Mouse (Mus musculus): ENCODE data around the gene Vwa5b1.

The Vwa5b1 gene

DNA sequence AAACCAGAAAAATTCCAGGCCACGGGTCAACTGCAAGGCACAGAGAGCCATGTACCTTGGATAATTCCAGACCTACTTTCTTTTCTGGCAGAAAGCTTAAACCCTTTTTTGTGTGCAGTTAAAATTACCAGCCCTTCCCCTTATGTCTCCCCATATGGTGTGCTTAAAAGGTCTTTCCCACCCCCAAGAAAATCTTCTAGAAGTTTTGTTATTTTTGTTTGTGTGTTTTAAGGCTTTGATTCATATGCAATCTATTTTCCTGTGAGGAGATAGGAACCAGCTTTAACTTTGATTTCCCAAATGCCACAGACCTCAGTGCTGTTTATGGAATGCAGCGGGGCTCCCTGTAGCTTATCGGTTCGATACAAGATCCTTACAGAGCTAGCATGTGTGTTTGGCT lies 53.2 kb downstream of the Vwa5b1 start:
- in situ Hi-C loops (cut with MboI; ENCODE audit: unreplicated experiment in 2 of 2): no loop called here

- in situ Hi-C loops (cut with MboI; ENCODE audit: unreplicated experiment in 2 of 2): no loop called here
Measured at GRCm38 (mm10) chr4:138578406-138578805, 57.3 kb downstream of the Vwa5b1 start.

DNA sequence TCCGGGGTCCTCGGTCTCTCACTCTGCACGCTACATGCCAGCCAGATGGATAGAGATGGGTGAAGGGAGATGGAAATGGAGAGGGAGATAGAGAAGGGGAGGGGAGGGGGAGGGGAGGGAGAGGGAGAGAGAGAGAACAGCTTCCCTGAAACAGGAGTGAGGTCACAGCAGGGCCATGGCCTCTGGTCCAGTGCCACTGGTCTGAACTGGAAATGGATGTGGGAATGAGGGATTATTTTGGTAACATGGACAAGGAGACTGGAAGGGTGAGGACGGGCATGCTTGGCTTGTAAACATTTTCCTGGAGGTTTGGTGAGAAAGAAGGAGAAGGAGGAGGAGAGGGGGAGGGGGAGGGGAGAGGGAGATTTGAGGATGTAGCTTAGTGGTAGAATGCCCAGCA lies 59.0 kb downstream of the Vwa5b1 start:
- in situ Hi-C loops (cut with MboI; ENCODE audit: unreplicated experiment in 2 of 2): no loop called here

DNA sequence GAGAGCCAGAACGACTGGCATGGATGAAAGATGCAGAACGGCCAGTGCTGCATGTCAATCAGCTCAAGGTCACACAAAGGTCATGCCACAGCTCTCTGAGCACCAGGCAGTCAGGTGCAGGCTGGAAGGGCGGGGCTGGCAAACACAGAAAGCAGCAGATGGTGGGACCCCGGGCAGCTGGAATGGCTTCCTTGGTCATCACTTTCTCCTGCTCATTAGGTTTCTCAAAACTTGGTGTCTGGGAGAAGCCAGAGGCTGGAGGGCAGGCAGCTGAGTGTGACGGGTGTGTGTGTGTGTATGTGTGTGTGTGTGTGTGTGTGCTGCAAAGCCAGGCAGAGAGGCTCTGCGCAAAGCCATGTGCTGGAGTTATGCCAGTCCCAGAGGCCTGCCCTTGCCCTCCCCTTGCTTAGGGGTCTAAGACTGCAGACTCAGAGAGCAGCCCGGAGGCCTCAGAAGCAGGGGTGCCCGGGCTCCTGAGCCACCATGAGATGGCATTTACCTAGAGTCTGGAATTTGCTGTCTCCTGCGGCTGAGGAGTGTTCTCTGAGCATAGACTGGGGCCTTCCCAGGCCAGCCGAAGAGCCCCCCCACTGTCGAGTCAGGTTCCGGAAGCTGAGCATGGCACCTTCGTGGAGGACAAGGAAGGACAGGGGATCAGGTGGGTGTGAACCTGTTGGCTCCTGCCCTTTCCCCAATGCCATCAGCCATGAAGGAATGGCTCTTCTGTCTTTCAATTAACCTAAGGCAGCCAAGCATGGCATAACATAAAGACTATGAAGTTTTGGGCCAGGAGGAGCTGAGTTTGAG lies 60.7 kb downstream of the Vwa5b1 start:
- in situ Hi-C loops (cut with MboI; ENCODE audit: unreplicated experiment in 2 of 2): loop anchor here (25.0 kb wide), 1 partner anchor 238 kb away; the partner anchor contains the start of gene Pink1 (in 2 of the 2)

GRCm38 (mm10) chr4:138569928-138570327 lies 65.8 kb downstream of the Vwa5b1 start:
- in situ Hi-C loops (cut with MboI; ENCODE audit: unreplicated experiment in 2 of 2): loop anchor here (10.0 to 25.0 kb wide), 2 partner anchors 135 to 233 kb away; partner anchors contain the start of gene Pink1 (in 2 of the 2)

DNA sequence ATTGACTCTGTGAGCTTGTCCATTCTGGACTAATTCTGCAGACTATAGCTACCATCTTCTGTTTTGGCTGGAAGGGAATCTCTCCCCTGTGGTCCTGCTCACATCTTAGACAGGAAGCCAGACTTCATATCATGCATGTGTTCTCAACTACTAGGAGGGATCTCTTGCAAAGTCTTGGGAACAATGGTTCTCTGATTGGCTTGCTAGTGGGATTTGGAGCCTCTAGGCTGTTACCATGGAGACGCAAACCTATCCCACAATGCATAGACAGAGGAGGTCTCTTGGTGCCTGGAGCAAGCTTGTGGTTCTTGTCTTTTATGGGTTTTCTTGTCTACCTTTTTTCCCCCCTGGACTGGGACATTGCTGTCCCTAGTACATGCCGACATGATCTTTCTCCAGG lies 67.4 kb downstream of the Vwa5b1 start:
- in situ Hi-C loops (cut with MboI; ENCODE audit: unreplicated experiment in 2 of 2): loop anchor here (10.0 to 25.0 kb wide), 2 partner anchors 137 to 231 kb away; partner anchors contain the start of gene Pink1 (in 2 of the 2)

- in situ Hi-C loops (cut with MboI; ENCODE audit: unreplicated experiment in 2 of 2): loop anchor here (5.0 to 25.0 kb wide), 3 partner anchors 115 to 225 kb away; partner anchors contain the start of gene Pink1 (in 2 of the 2)
Measured at GRCm38 (mm10) chr4:138561986-138562385, 73.7 kb downstream of the Vwa5b1 start.

DNA sequence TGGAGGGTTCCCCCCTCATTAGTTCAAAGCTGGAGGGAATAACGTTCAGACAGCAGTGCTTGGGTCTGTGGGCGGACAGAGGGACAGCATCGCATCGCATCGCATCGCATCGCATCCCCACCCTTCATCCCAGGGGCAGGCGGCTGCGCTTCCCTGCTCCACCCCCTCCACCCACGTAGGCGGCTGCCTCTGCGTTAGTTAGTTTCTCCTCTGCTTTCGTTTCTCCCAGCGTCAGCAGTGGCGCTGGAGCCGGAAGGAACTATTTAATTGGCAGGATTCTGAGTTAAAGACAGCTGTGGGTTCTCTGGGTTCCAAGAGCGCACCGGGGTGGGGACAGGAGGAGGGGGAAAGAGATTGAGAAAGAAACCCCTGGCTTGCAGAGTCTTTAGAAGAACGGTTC lies 80.2 kb downstream of the Vwa5b1 start:
- in situ Hi-C loops (cut with MboI; ENCODE audit: unreplicated experiment in 2 of 2): loop anchor here (10.0 to 25.0 kb wide), 2 partner anchors 218 to 289 kb away; partner anchors contain the start of gene Pink1 (in 2 of the 2)

DNA sequence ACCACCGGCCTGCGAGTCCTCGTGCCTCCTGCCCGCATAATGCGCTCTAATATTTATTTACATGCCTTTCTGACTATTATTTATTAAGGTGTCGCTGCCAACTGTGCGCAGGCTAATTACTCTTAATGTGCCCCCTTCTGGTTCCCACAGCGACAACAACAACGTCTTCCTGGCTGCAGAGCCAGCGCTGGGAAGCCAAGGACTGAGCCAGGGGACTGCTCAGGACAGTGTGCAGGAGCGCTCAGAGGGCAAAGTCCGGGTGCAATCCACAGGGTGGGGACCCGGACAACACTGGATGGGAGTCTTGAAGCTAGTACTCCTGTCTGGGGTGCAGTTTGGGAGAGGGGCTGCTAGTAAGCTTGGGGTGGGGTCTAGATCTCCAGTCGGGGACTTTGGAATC lies 80.8 kb downstream of the Vwa5b1 start:
- in situ Hi-C loops (cut with MboI; ENCODE audit: unreplicated experiment in 2 of 2): loop anchor here (10.0 to 25.0 kb wide), 2 partner anchors 218 to 290 kb away; partner anchors contain the start of gene Pink1 (in 2 of the 2)

DNA sequence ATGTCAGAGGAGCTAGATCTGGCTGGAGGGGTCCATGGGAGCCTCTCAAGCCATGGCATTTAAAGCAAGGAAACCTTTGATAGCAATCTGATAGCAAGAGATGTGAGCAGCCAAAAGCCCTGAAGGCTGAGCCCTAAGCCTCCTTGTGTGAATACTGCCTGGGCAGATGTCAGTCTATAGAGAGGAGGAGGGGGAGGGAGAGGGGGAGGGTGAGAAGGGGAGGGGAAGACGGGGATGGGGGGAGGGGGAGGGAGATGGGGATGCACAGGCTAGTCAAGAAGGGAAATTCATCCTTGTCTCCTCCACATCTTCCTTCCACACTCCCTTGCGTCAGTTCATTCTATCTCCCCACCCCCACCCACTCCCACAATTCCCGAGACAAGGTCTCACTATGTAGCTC lies 81.4 kb downstream of the Vwa5b1 start:
- in situ Hi-C loops (cut with MboI; ENCODE audit: unreplicated experiment in 2 of 2): loop anchor here (10.0 to 25.0 kb wide), 2 partner anchors 217 to 290 kb away; partner anchors contain the start of gene Pink1 (in 2 of the 2)

GRCm38 (mm10) chr4:138553516-138553933 lies 82.2 kb downstream of the Vwa5b1 start:
- in situ Hi-C loops (cut with MboI; ENCODE audit: unreplicated experiment in 2 of 2): loop anchor here (10.0 to 25.0 kb wide), 2 partner anchors 216 to 291 kb away; partner anchors contain the start of gene Pink1 (in 2 of the 2)

- in situ Hi-C loops (cut with MboI; ENCODE audit: unreplicated experiment in 2 of 2): loop anchor here (10.0 to 25.0 kb wide), 2 partner anchors 216 to 292 kb away; partner anchors contain the start of gene Pink1 (in 2 of the 2)
Measured at GRCm38 (mm10) chr4:138553116-138553515, 82.6 kb downstream of the Vwa5b1 start.

DNA sequence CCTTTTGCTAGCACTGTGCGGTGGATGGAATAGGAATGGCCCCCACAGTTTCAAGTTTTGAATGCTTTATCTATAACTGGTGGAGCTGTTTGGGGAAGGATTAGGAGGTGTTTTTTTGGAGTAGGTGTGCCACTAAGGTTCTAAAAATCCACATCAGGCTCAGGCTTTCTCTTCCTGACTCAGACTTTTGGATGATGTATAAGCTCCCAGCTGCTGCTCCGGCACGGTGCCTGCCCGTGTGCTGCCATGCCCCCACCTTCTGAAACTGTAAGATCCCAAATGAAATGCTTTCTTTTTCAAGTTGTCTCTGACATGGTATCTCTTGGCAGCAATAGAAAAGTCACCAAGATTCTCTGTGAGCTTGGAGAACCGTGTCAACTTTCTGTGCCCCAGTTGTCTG lies 84.1 kb downstream of the Vwa5b1 start:
- in situ Hi-C loops (cut with MboI; ENCODE audit: unreplicated experiment in 2 of 2): loop anchor here (10.0 to 25.0 kb wide), 2 partner anchors 214 to 293 kb away; partner anchors contain the start of gene Pink1 (in 2 of the 2)

DNA sequence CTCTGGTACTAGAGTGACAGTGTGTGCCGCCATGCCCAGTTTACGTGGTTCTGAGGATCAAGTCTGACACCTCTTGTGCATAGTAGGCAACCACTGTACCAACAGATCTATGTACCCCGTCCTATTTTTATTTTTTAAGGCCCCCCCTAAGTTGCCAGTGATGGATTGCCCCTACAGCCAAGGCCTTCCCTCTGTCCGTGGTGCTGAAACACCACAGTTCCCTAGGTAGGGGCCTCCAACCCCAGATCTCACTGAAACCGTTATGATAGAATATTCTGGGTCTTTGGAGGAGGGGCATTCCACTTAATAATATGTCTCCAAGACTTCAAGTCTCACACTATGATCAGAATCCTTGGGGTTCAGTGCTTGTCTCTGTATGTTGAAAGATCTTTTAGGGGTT lies 85.1 kb downstream of the Vwa5b1 start:
- in situ Hi-C loops (cut with MboI; ENCODE audit: unreplicated experiment in 2 of 2): loop anchor here (10.0 to 25.0 kb wide), 2 partner anchors 213 to 294 kb away; partner anchors contain the start of gene Pink1 (in 2 of the 2)

GRCm38 (mm10) chr4:138548960-138549359 lies 86.7 kb downstream of the Vwa5b1 start:
- in situ Hi-C loops (cut with MboI; ENCODE audit: unreplicated experiment in 2 of 2): no loop called here

- in situ Hi-C loops (cut with MboI; ENCODE audit: unreplicated experiment in 2 of 2): no loop called here
Measured at GRCm38 (mm10) chr4:138548124-138548561, 87.5 kb downstream of the Vwa5b1 start.

DNA sequence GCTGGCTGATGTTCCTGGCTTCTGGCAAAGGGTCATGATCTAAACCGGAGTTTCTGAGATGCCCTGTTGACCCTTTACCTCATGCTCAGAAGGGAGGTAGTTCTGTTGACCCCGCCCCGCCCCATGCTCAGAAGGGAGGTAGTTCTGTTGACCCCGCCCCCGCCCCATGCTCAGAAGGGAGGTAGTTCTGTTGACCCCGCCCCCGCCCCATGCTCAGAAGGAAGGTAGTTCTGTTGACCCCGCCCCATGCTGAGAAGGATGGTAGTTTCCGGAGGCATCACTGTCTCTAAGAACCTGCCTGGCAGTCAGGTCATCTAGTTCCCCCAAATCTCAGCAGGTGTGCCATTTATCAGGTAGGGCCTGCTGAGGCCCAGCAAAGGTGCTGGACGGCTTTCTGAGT lies 88.1 kb downstream of the Vwa5b1 start:
- in situ Hi-C loops (cut with MboI; ENCODE audit: unreplicated experiment in 2 of 2): no loop called here

DNA sequence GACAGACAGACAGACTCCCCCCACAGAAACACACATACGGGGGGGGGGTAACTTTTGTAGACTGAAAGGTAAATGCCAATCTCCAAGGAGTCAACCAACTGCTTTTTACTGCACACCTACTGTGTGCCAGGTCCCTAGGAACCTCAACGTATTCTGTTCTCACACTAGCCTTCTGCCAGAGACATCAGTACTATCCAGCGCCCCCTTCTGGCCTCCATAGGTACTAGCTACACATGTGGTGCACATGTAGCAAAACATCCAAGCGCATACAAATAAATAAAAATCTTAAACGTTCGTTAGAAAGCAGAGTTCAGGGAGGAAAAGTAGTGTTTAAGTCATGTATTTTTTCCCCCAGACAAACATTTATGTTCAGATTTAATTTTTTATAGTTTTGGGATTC lies 88.6 kb downstream of the Vwa5b1 start:
- in situ Hi-C loops (cut with MboI; ENCODE audit: unreplicated experiment in 2 of 2): no loop called here

GRCm38 (mm10) chr4:138546241-138546640 lies 89.4 kb downstream of the Vwa5b1 start:
- in situ Hi-C loops (cut with MboI; ENCODE audit: unreplicated experiment in 2 of 2): no loop called here

DNA sequence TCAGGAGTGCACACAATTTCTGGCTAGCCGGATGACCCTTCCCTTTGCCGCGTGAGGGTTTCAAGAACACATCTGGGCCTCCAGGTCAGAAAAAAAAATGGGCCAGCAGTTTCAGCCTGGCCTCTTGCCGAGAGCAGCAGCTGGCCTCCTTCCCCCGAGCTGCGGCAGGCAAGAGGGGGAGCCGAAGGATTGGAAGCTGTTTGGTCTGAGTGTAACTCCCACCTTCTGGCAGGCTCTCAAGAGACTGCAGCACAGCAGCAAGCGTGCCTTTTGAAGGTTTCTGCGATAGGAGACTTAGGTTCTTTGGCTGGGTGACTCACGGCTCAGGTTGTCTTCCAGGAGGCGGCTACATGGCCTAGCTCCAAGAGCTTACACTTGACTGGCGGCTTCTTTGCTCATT lies 92.5 kb downstream of the Vwa5b1 start:
- in situ Hi-C loops (cut with MboI; ENCODE audit: unreplicated experiment in 2 of 2): no loop called here

DNA sequence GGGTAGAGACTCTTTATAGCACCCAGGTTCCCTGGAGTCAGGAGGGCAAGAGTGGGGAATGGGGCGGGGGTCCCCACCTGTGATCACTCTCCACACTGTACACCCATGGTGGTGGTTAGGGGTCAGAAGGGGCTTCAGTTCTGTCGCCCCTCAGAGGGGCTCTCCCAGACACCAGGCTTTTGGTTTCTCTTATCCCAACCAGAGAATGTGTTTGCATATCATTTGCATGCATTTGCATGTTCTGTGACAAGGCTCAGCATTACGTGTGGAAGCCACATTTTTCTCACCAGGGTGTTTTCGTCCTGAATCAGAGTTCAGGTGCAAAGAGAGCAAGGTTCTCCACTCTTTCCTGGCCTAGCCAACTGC lies 97.6 kb downstream of the Vwa5b1 start:
- in situ Hi-C loops (cut with MboI; ENCODE audit: unreplicated experiment in 2 of 2): no loop called here

Data from v-Abl transformed pro-B cells (cell line).